Mouse (Mus musculus) lung, postnatal 0 days (tissue): ENCODE data around the gene Arl8b. TPM values are rescaled to one million over a fixed set of nuclear protein-coding genes. Genes with fewer than 3 reads are reported as not detected.

Experiments used
- ATAC-seq: fragments of 200-750 bp; cut with Nextera tagmentation; 2 replicates; pipeline ENCODE4 v1.8.0; 2017; ENCODE audit warnings: moderate library complexity
- DNase-seq: peaks from one replicate; pipeline ENCODE4 v3.0.0-alpha.2; 2016; ENCODE audit warnings: low spot score
- H3K27ac ChIP-seq: fragments of 300-500 bp; sonication (generic); 2 replicates; pipeline ENCODE4 v1.5.1; 2014; ENCODE audit warnings: antibody characterized with exemption, mild to moderate bottlenecking, low read length, mixed read lengths
- H3K27me3 ChIP-seq: fragments of 300-500 bp; sonication (generic); replicated peaks from 2 replicates; pipeline ENCODE4 v1.6.1; 2014; ENCODE audit warnings: low read length, mixed read lengths; ENCODE audit not compliant: insufficient read depth
- H3K36me3 ChIP-seq: fragments of 300-500 bp; sonication (generic); 2 replicates; pipeline ENCODE4 v1.6.1; 2014; ENCODE audit warnings: low read length, mixed read lengths; ENCODE audit not compliant: insufficient read depth
- H3K4me1 ChIP-seq: fragments of 300-500 bp; sonication (generic); 2 replicates; pipeline ENCODE4 v1.6.1; 2014; ENCODE audit warnings: antibody characterized with exemption, low read depth, low read length, mixed read lengths; ENCODE audit not compliant: insufficient read depth
- H3K4me2 ChIP-seq: fragments of 300-500 bp; sonication (generic); replicated peaks from 2 replicates; pipeline ENCODE4 v1.6.1; 2014; ENCODE audit warnings: low read depth, mild to moderate bottlenecking, low read length, moderate library complexity, mixed read lengths
- H3K4me3 ChIP-seq: fragments of 300-500 bp; sonication (generic); 2 replicates; pipeline ENCODE4 v1.5.1; 2014; ENCODE audit warnings: low read depth, low read length
- H3K9ac ChIP-seq: fragments of 300-500 bp; sonication (generic); replicated peaks from 2 replicates; pipeline ENCODE4 v1.6.1; 2014; ENCODE audit warnings: low read depth, mild to moderate bottlenecking
- H3K9me3 ChIP-seq: fragments of 300-500 bp; sonication (generic); 2 replicates; pipeline ENCODE4 v1.6.1; 2016; ENCODE audit warnings: low read length, mixed read lengths
- CTCF ChIP-seq: IDR thresholded peaks from 2 replicates; pipeline ENCODE4 v1.5.1; 2016; ENCODE audit warnings: antibody characterized with exemption, mild to moderate bottlenecking
- EP300 ChIP-seq: IDR thresholded peaks from 2 replicates; pipeline ENCODE4 v1.6.1; 2016; ENCODE audit warnings: antibody characterized with exemption, mild to moderate bottlenecking, control low read depth
- WGBS: fragments of 180-500 bp; shearing (Covaris S2); extraction: QIAGEN DNeasy Blood & Tissue Kit; methylation state at CpG from one replicate; pipeline ENCODE4 v1.1.7; 2014; 5-methylcytosine and 5-hydroxymethylcytosine counted together
- polyA plus RNA-seq: library from polyadenylated mRNA; unstranded; fragments of >200 nt; fragmentation: Nextera tagmentation; extraction: Ambion mirVana; gene quantifications from 2 replicates; pipeline ENCODE4 v1.2.1, GENCODE M21; 2015

Gene Arl8b
- polyA plus RNA-seq, 1 experiment from 2014 or later: 45.5 TPM

DNA sequence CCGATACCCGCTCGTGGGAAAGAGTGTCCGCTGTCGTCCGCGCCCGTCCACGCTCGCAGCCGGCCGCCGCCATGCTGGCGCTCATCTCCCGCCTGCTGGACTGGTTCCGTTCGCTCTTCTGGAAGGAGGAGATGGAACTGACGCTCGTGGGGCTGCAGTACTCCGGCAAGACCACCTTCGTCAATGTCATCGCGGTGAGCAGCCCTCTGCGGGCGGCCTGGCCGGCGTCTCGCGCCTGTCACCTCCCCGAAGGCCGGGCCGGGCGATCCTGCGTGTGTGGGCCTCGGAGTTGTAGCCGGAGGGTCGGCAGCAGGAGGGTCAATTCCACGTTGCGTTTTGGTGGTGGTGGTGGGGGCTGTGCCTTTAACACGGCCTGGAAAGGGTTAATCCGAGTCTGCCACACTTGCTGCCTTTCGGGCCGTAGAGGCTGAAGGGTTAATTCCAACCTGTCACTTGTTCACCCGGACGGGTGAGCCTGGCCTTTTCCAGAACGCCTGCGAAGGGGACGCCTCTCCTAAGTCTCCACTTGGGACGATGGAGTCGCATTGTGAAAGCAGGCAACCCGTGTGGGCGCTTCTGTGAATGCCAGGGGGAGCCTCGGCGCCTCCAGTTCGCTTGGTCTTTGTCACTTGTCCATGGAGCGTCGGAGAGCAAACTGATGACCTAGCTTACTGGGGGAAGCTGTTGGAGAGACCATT lies 434 bp downstream of the Arl8b start:
- no peaks in the 10 kb centered on the region for H3K9me3 ChIP-seq
- H3K4me3 ChIP-seq: peak overlapping the region; percentile 98
- DNase-seq (peak; percentile 63), ATAC-seq (peak; percentile 52)
- H3K27ac ChIP-seq: peak overlapping the region; percentile 94
- peak overlapping the region; percentile 67 for H3K4me2 ChIP-seq
- H3K36me3 ChIP-seq: no peaks in the 10 kb centered on the region
- peak overlapping the region; percentile 97 for H3K9ac ChIP-seq
- H3K4me1 ChIP-seq: 0 out of 2 replicates have a peak, but pooled peaks cover 4% of the 10 kb centered on the region
- H3K27me3 ChIP-seq: no peaks in the 10 kb centered on the region
- TF ChIP-seq CTCF (peak; percentile 28; the same call in 1 of the 2 replicates), EP300 (peak; percentile 22; the same call in 1 of the 2 replicates)
- WGBS: 1% methylated on average over 52 of the region's 57 CpGs

DNA sequence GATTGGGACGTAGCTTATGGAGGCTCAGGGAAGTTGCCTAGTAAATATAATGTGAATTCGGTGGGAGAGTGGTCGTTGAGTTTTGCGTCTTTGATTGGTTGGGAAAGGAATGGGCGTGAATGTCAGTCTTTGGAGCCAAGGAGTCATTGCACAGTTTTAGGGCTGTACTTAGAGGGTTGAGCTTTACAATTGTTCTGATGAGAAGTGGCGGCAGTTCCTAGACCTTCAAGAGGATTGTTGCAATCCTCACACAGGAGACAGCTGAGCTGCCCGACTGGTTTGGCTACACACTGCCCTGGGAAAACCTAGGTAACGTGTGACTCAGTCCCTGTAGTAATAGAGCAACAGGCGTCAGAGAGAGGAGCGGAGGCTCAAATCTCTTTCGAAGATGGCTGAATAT lies 1.2 kb downstream of the Arl8b start:
- ATAC-seq: peak; percentile 87
- WGBS: 16% methylated on average over 11 of the region's 11 CpGs
- peak overlapping the region; percentile 94 for H3K27ac ChIP-seq
- peak overlapping the region; percentile 97 for H3K9ac ChIP-seq
- no peaks in the 10 kb centered on the region for H3K27me3 ChIP-seq
- TF ChIP-seq EP300 (peak; percentile 79), CTCF (no peak)
- peak overlapping the region; percentile 67 for H3K4me2 ChIP-seq
- peak overlapping the region; percentile 98 for H3K4me3 ChIP-seq
- DNase-seq: peak; percentile 93
- H3K9me3 ChIP-seq: no peaks in the 10 kb centered on the region
- no peaks in the 10 kb centered on the region for H3K36me3 ChIP-seq
- 0 out of 2 replicates have a peak, but pooled peaks cover 4% of the 10 kb centered on the region for H3K4me1 ChIP-seq

DNA sequence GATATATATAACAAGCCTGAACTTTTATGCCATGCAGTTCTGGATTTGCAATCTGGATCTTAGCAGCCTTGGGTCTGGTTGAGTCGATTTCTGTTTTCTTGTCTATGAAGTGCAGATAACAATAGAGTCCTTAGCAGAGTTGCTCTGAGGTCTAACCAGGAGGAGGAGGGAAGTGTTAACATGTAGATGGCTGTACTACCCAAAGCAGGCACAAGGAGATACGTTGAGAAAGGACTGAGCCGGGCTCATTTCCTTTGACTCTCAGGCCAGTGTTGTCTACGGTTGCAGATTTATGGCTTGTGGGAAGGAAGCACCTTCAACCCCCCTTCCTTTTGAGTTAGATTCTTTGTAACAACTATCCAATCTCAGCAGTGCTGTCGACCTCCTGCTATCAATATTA lies 1.9 kb downstream of the Arl8b start:
- 33% methylated on average over 5 of the region's 5 CpGs for WGBS
- ATAC-seq: no peak; the same call in 1 of the 2 replicates

DNA sequence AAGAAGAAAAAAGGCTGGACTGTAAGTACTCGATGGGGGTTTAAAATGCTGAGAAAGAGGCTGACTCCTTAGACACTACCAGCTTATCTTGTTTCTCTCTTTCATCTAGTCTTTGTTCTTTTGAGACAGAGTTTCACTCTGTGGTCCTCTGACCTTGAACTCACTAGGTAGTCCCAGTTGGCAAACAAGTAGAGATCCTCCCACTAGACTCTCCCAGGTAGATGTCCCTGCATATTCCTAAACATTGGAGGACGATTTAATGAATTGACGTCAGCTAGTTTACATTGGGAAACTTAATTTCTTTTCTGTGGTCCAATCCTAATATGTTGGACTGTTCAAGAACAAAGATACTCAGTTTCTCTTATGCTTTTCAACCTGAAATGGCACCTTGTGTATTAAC lies 2.7 kb downstream of the Arl8b start:
- Histone ChIP-seq H3K36me3 (no peaks in the 10 kb centered on the region), H3K4me1 (0 out of 2 replicates have a peak, but pooled peaks cover 4% of the 10 kb centered on the region), H3K9me3 (no peaks in the 10 kb centered on the region), H3K9ac (no peak overlapping the region), H3K4me3 (no peak overlapping the region), H3K27me3 (no peaks in the 10 kb centered on the region), H3K4me2 (no peak overlapping the region; the same call in 1 of the 2 replicates), H3K27ac (no peak overlapping the region)
- WGBS: 81% methylated on average over 3 of the region's 3 CpGs
- ATAC-seq (no peak), DNase-seq (no peak)
- TF ChIP-seq CTCF: no peak
- no peak for TF ChIP-seq EP300

More for the DNA sequence above, 1.9 kb downstream of the Arl8b start:
- no peaks in the 10 kb centered on the region for H3K9me3 ChIP-seq
- H3K9ac ChIP-seq: 0 out of 2 replicates have a peak overlapping the region, but pooled peaks have one; percentile 97
- no peaks in the 10 kb centered on the region for H3K36me3 ChIP-seq
- H3K4me3 ChIP-seq: peak overlapping the region; percentile 98
- H3K4me1 ChIP-seq: 0 out of 2 replicates have a peak, but pooled peaks cover 4% of the 10 kb centered on the region
- peak overlapping the region; percentile 67 for H3K4me2 ChIP-seq
- DNase-seq: peak; percentile 44
- TF ChIP-seq CTCF (peak; percentile 46), EP300 (no peak)
- peak overlapping the region; percentile 44; the same call in 1 of the 2 replicates for H3K27ac ChIP-seq
- no peaks in the 10 kb centered on the region for H3K27me3 ChIP-seq

DNA sequence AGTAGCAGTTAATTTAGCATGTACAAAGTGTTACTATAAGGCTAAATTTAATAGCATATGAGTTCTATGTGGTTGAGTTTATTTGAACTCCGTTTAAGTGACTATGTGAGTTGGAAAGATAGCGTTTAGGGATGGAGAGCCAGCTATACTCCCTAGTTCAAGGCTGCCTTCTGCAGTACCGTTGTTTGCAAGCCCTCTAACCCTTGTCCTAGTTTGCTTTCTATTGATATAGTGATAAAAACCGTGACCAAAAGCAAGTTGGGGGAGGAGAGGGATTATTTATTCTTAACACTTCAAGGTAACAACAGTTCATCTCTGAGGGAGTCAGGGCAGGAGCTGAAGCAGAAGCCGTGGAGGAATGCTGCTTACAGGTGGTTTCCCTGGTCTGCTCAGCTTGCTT lies 8.6 kb downstream of the Arl8b start:
- Histone ChIP-seq H3K36me3 (no peaks in the 10 kb centered on the region), H3K4me1 (no peaks in the 10 kb centered on the region; the same call in 1 of the 2 replicates), H3K27me3 (no peaks in the 10 kb centered on the region), H3K9me3 (no peaks in the 10 kb centered on the region), H3K27ac (no peak overlapping the region), H3K4me3 (no peak overlapping the region), H3K4me2 (no peak overlapping the region), H3K9ac (no peak overlapping the region)
- no peak for DNase-seq
- WGBS: 57% methylated on average over 5 of the region's 5 CpGs
- no peak for TF ChIP-seq CTCF
- TF ChIP-seq EP300: no peak
- ATAC-seq: no peak

DNA sequence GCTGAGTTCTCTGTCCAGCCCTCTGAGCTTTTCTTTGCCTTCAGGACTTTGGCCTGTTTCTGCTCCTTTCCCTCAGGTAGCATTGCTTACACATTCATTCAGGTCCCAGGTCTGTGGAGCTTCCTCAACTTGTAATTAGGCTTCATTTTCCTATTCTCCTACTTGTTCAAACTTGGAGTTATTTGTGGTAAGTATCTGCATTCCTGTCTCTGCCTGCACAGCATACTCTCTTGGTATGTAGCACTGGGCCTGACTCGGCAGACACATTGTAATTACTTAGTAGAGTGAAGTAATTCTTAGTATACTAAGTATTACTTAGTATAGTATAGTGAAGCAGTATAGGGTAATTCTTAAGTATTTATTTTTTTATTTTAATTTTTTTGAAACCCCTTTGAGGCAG lies 13.0 kb downstream of the Arl8b start:
- ATAC-seq (no peak), DNase-seq (no peak)
- H3K36me3 ChIP-seq: no peaks in the 10 kb centered on the region
- H3K27ac ChIP-seq: no peak overlapping the region
- no peak for TF ChIP-seq CTCF
- TF ChIP-seq EP300: no peak
- no peaks in the 10 kb centered on the region; the same call in 1 of the 2 replicates for H3K4me1 ChIP-seq
- no peaks in the 10 kb centered on the region for H3K9me3 ChIP-seq
- H3K4me2 ChIP-seq: no peak overlapping the region
- 45% methylated on average over 1 of the region's 1 CpGs for WGBS
- H3K9ac ChIP-seq: no peak overlapping the region
- H3K4me3 ChIP-seq: no peak overlapping the region
- H3K27me3 ChIP-seq: no peaks in the 10 kb centered on the region
